Mouse (Mus musculus) testis, postnatal 10 days (tissue): ENCODE data around the gene Nmrk1.
"Not testable (repeated sequence)": the region's sequence is repeated elsewhere in the genome, so short reads cannot be mapped to it uniquely, and the experiment has no call there.

Experiments
- DNase-seq: peaks from one replicate; pipeline ENCODE4 v3.0.0; 2021; ENCODE audit warnings: low spot score

Gene Nmrk1

GRCm38 (mm10) chr19:18631644-18632219, at the start of gene Nmrk1, which contains the start of gene Ostf1:
Nmrk1 (plus strand) TSS chr19:18631950.
Ostf1 (minus strand) TSS chr19:18631823.
- peak; percentile 99 for DNase-seq

- peak; percentile 37 for DNase-seq
Observed at GRCm38 (mm10) chr19:18582226-18582625, 49.5 kb upstream of the Nmrk1 start.

GRCm38 (mm10) chr19:18582887-18583286, 48.9 kb upstream of the Nmrk1 start:
- peak; percentile 16 for DNase-seq

GRCm38 (mm10) chr19:18583706-18584105, 48.0 kb upstream of the Nmrk1 start:
- DNase-seq: no peak

GRCm38 (mm10) chr19:18584621-18585020, 47.1 kb upstream of the Nmrk1 start:
- no peak for DNase-seq

GRCm38 (mm10) chr19:18587118-18587517, 44.6 kb upstream of the Nmrk1 start:
- no peak for DNase-seq

- no peak for DNase-seq
Observed at GRCm38 (mm10) chr19:18588243-18588642, 43.5 kb upstream of the Nmrk1 start.

- not testable (repeated sequence) for DNase-seq
Observed at GRCm38 (mm10) chr19:18588801-18589200, 42.9 kb upstream of the Nmrk1 start.

- DNase-seq: no peak
Observed at GRCm38 (mm10) chr19:18589276-18589675, 42.5 kb upstream of the Nmrk1 start.

GRCm38 (mm10) chr19:18590234-18590633, 41.5 kb upstream of the Nmrk1 start:
- no peak for DNase-seq

GRCm38 (mm10) chr19:18590942-18591354, 40.8 kb upstream of the Nmrk1 start:
- DNase-seq: no peak

GRCm38 (mm10) chr19:18592919-18593318, 38.8 kb upstream of the Nmrk1 start:
- no peak for DNase-seq

GRCm38 (mm10) chr19:18593722-18594121, 38.0 kb upstream of the Nmrk1 start:
- DNase-seq: no peak

GRCm38 (mm10) chr19:18596876-18597275, 34.9 kb upstream of the Nmrk1 start:
- DNase-seq: no peak

GRCm38 (mm10) chr19:18597772-18598171, 34.0 kb upstream of the Nmrk1 start:
- no peak for DNase-seq

- DNase-seq: no peak
Observed at GRCm38 (mm10) chr19:18598265-18598926, 33.4 kb upstream of the Nmrk1 start.

GRCm38 (mm10) chr19:18599051-18599450, 32.7 kb upstream of the Nmrk1 start:
- no peak for DNase-seq

GRCm38 (mm10) chr19:18599650-18600049, 32.1 kb upstream of the Nmrk1 start:
- DNase-seq: no peak

- DNase-seq: no peak
Observed at GRCm38 (mm10) chr19:18600611-18601010, 31.1 kb upstream of the Nmrk1 start.

- no peak for DNase-seq
Observed at GRCm38 (mm10) chr19:18603011-18603410, 28.7 kb upstream of the Nmrk1 start.

- no peak for DNase-seq
Observed at GRCm38 (mm10) chr19:18607907-18608306, 23.8 kb upstream of the Nmrk1 start.

- DNase-seq: no peak
Observed at GRCm38 (mm10) chr19:18608975-18609374, 22.8 kb upstream of the Nmrk1 start.

- no peak for DNase-seq
Observed at GRCm38 (mm10) chr19:18614337-18614736, 17.4 kb upstream of the Nmrk1 start.
